Mouse (Mus musculus) liver, adult 2 months (tissue): ENCODE data around the gene Cep57l1.

ENCODE experiments used
- CTCF ChIP-seq: fragments of 200-500 bp; IDR thresholded peaks from 2 replicates; pipeline ENCODE4 v1.5.1; 2011; ENCODE audit warnings: low read depth, low read length, control low read depth
- POLR2A ChIP-seq: fragments of 200-500 bp; IDR thresholded peaks from 2 replicates; pipeline ENCODE4 v1.6.1; 2011; ENCODE audit warnings: low read length, control low read depth; ENCODE audit not compliant: insufficient read depth; ENCODE audit errors: extremely low read depth

DNA sequence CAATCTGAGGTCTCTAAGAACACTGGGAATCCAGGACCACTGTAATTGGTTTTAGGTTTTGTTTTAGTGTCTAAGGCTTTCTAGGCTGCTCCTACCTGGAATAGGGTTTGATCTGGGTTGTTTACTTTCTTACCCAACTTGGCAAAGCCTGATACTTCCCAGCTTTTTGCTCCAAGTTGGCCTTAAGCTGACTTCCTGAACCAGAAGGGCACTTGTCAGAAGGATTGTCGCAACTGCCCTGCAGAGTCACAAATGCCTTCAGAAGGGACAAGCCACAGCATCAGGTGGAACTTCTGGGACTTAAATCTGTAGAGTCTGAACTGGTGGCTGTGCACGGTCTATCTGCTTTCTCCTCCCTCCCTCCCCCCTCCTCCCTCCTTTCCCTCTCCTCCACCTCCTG is 69.5 kb downstream of the Cep57l1 start:
- no peak for TF ChIP-seq CTCF
- no peak for TF ChIP-seq POLR2A
